Mouse (Mus musculus) limb, embryonic 13.5 days (tissue): ENCODE measurements around the gene Tmem151b. TPM values are rescaled to one million over a fixed set of nuclear protein-coding genes. Genes with fewer than 3 reads are reported as not detected.

Experiments
- ATAC-seq: fragments of 200-750 bp; cut with Nextera tagmentation; 2 replicates; pipeline ENCODE4 v1.8.0; 2017; ENCODE audit warnings: low read depth, moderate number of reproducible peaks, moderate TSS enrichment; ENCODE audit not compliant: low FRiP score
- H3K27ac ChIP-seq: fragments of 300-500 bp; sonication (generic); 2 replicates; pipeline ENCODE4 v1.5.1; 2015; ENCODE audit warnings: inconsistent platforms, mild to moderate bottlenecking, moderate library complexity
- H3K27me3 ChIP-seq: fragments of 300-500 bp; sonication (generic); 2 replicates; pipeline ENCODE4 v1.6.1; 2015; ENCODE audit warnings: mild to moderate bottlenecking, inconsistent platforms
- H3K36me3 ChIP-seq: fragments of 300-500 bp; sonication (generic); 2 replicates; pipeline ENCODE4 v1.6.1; 2015; ENCODE audit warnings: inconsistent platforms, mild to moderate bottlenecking, moderate library complexity
- H3K4me1 ChIP-seq: fragments of 300-500 bp; sonication (generic); 2 replicates; pipeline ENCODE4 v1.6.1; 2015; ENCODE audit warnings: inconsistent platforms
- H3K4me2 ChIP-seq: fragments of 300-500 bp; sonication (generic); replicated peaks from 2 replicates; pipeline ENCODE4 v1.6.1; 2015; ENCODE audit warnings: inconsistent platforms, mild to moderate bottlenecking, moderate library complexity
- H3K4me3 ChIP-seq: fragments of 300-500 bp; sonication (generic); 2 replicates; pipeline ENCODE4 v1.5.1; 2015; ENCODE audit warnings: moderate library complexity, mild to moderate bottlenecking, inconsistent platforms
- H3K9ac ChIP-seq: fragments of 300-500 bp; sonication (generic); 2 replicates; pipeline ENCODE4 v1.6.1; 2015; ENCODE audit warnings: mild to moderate bottlenecking, inconsistent platforms
- H3K9me3 ChIP-seq: fragments of 300-500 bp; sonication (generic); 2 replicates; pipeline ENCODE4 v1.6.1; 2016; ENCODE audit warnings: inconsistent platforms
- WGBS: fragments of 180-500 bp; shearing (Covaris S2); methylation state at CpG from one replicate; pipeline ENCODE4 v1.1.7; 2015; 5-methylcytosine and 5-hydroxymethylcytosine counted together
- polyA plus RNA-seq: library from polyadenylated mRNA; unstranded; fragments of >200 nt; fragmentation: Nextera tagmentation; extraction: Ambion mirVana; gene quantifications from 2 replicates; pipeline ENCODE4 v1.2.1, GENCODE M21; 2015

The Tmem151b gene
- polyA plus RNA-seq, 1 experiment from 2014 or later: 10.5 TPM

DNA sequence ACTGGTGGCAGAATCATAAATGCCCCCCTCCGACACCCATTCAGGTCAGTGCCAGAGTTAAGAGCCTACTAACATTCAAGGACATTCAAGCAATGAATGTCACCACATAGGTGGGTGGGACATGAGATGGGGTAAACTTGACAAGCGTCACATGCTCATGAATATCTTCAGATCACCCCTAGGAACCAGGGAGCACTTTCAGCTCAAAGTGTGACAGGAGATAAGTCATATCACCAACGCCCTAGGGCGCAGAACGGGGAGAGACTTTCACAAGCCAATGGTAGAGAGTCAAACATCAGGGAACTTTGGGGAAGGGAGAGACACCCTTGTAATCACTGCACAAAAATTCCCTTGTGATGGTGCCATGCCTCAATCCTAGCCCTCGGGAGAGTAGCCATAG is 32.7 kb upstream of the Tmem151b start:
- Histone ChIP-seq H3K4me3 (no peak overlapping the region), H3K27me3 (no peaks in the 10 kb centered on the region), H3K36me3 (peaks cover 11% of the 10 kb centered on the region), H3K9me3 (0 out of 2 replicates have a peak, but pooled peaks cover 3% of the 10 kb centered on the region), H3K9ac (no peak overlapping the region), H3K4me2 (no peak overlapping the region), H3K4me1 (peaks cover 35% of the 10 kb centered on the region), H3K27ac (no peak overlapping the region)
- no peak for ATAC-seq
- 90% methylated on average over 6 of the region's 6 CpGs for WGBS

DNA sequence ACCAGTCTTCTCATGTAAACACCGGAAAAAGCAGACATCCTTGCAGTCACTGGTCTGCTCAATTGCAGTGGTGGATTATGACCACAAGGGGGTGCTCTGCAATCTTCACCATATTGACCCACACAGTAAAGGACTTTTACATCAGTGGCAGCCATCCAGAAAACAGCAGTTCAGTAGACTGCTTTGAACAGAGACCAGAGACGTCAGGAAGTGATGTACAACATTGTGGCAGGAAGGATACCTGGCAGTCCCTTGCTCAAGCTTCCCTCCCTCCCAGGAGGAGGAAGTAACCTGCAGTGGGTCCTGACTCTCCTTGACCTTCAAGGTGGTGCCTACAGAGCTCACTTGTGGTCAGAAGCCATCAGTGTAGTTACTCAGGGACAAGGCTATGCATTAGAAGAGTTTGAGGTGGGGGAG is 32.1 kb upstream of the Tmem151b start:
- no peak overlapping the region for H3K9ac ChIP-seq
- H3K27me3 ChIP-seq: no peaks in the 10 kb centered on the region
- H3K27ac ChIP-seq: 0 out of 2 replicates have a peak overlapping the region, but pooled peaks have one; percentile 22
- peaks cover 35% of the 10 kb centered on the region for H3K4me1 ChIP-seq
- peaks cover 5% of the 10 kb centered on the region for H3K36me3 ChIP-seq
- WGBS: 12% methylated on average over 2 of the region's 2 CpGs
- peak; percentile 25; the same call in 1 of the 2 replicates for ATAC-seq
- no peak overlapping the region for H3K4me2 ChIP-seq
- 0 out of 2 replicates have a peak, but pooled peaks cover 3% of the 10 kb centered on the region for H3K9me3 ChIP-seq
- no peak overlapping the region for H3K4me3 ChIP-seq

DNA sequence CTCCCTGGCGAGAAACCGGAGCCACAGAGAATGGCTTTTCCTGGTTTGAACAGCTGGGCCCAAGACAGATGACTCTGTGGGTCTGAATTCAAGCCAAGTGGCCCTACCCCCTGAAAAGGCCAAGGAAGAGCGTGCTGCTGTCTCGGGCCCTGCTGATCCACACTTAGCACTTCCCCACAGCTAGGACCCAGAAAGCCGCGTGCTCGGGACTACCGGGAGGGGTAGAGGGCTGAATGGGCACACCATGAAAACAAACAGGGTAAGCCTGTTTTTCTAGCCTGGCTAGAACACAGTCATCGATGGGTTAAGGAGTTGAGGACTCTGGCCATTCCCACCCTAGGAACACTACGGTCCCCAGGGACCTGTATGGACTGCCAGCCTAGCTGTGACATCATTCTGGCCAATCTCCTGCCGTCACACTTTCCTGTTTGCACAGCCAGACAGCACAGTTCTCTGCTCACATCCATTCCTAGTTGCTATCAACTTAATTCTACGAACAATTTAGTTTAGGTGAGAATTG is 31.5 kb upstream of the Tmem151b start:
- Histone ChIP-seq H3K36me3 (no peaks in the 10 kb centered on the region), H3K4me1 (peaks cover 33% of the 10 kb centered on the region), H3K27me3 (no peaks in the 10 kb centered on the region), H3K27ac (peak overlapping the region; percentile 22; the same call in 1 of the 2 replicates), H3K9ac (no peak overlapping the region), H3K4me2 (no peak overlapping the region; the same call in 1 of the 2 replicates), H3K9me3 (no peaks in the 10 kb centered on the region), H3K4me3 (no peak overlapping the region)
- ATAC-seq: 0 out of 2 replicates have a peak, but pooled peaks have one; percentile 6
- WGBS: 39% methylated on average over 12 of the region's 12 CpGs

DNA sequence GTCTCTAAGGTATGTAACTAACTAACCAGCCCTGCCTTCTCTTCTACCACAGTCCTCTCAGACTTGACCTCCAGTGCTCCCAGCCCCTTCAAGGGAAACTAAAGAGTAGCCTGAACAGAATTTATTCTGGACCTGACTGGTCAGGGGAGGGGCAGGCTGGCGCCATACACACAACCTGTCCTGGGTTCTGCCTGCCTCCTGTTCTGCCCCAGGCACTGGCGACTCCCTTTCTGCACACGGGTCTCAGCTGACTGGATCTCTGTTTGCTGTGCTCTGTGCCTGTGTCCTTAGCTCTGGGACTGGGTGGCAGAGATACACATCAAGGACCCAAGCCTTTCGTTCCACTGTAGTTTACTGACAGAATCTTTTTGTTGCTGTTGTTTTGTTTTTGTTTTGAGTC is 30.1 kb upstream of the Tmem151b start:
- H3K27ac ChIP-seq: no peak overlapping the region
- no peak overlapping the region for H3K9ac ChIP-seq
- H3K9me3 ChIP-seq: no peaks in the 10 kb centered on the region
- H3K4me1 ChIP-seq: peaks cover 25% of the 10 kb centered on the region
- no peaks in the 10 kb centered on the region for H3K36me3 ChIP-seq
- WGBS: 78% methylated on average over 4 of the region's 4 CpGs
- no peak overlapping the region for H3K4me2 ChIP-seq
- no peaks in the 10 kb centered on the region for H3K27me3 ChIP-seq
- ATAC-seq: no peak
- no peak overlapping the region for H3K4me3 ChIP-seq

DNA sequence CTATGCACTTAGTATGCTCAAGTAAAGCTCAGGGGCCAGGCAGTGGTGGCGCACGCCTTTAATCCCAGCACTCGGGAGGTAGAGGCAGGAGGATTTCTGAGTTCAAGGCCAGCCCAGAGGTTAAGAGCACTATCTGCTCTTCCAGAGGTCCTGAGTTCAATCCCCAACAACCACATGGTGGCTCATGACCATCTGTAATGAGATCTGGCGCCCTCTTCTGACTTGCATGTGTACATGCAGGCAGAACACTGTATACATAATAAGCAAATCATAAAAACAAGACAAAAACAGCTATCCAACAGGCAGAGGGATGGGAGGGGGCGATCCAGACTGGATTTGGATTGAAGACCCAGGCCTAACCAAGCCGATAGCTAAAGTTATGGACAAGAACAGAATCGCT is 29.4 kb upstream of the Tmem151b start:
- H3K4me3 ChIP-seq: no peak overlapping the region
- no peak overlapping the region for H3K27ac ChIP-seq
- H3K4me2 ChIP-seq: no peak overlapping the region
- H3K9me3 ChIP-seq: no peaks in the 10 kb centered on the region
- 74% methylated on average over 7 of the region's 7 CpGs for WGBS
- H3K9ac ChIP-seq: no peak overlapping the region
- H3K36me3 ChIP-seq: no peaks in the 10 kb centered on the region
- no peaks in the 10 kb centered on the region for H3K27me3 ChIP-seq
- peaks cover 22% of the 10 kb centered on the region for H3K4me1 ChIP-seq
- no peak for ATAC-seq

DNA sequence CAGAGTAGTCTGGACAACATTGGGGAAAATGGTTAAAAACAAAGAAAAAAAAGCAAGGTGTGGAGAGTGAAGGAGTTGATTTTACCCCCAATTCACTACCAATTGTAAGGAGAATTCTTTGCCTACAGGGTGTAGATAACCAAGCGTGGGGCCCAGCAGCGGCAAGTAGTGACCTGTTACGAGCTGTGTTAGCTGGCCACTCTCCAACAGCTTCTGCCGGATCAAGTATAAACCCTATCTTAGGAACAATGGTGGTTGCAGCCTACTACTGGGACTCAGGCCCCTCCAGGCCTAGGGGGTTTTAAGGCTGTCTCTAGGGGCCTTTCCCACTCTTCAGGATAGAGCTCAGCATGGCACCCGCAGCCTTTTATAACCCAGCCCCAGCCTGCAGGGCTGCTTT is 28.8 kb upstream of the Tmem151b start:
- 56% methylated on average over 5 of the region's 5 CpGs for WGBS
- ATAC-seq: no peak
- H3K4me1 ChIP-seq: peaks cover 20% of the 10 kb centered on the region
- H3K27me3 ChIP-seq: no peaks in the 10 kb centered on the region
- no peak overlapping the region for H3K4me2 ChIP-seq
- no peaks in the 10 kb centered on the region for H3K9me3 ChIP-seq
- H3K4me3 ChIP-seq: no peak overlapping the region
- H3K9ac ChIP-seq: no peak overlapping the region
- no peaks in the 10 kb centered on the region for H3K36me3 ChIP-seq
- no peak overlapping the region for H3K27ac ChIP-seq

DNA sequence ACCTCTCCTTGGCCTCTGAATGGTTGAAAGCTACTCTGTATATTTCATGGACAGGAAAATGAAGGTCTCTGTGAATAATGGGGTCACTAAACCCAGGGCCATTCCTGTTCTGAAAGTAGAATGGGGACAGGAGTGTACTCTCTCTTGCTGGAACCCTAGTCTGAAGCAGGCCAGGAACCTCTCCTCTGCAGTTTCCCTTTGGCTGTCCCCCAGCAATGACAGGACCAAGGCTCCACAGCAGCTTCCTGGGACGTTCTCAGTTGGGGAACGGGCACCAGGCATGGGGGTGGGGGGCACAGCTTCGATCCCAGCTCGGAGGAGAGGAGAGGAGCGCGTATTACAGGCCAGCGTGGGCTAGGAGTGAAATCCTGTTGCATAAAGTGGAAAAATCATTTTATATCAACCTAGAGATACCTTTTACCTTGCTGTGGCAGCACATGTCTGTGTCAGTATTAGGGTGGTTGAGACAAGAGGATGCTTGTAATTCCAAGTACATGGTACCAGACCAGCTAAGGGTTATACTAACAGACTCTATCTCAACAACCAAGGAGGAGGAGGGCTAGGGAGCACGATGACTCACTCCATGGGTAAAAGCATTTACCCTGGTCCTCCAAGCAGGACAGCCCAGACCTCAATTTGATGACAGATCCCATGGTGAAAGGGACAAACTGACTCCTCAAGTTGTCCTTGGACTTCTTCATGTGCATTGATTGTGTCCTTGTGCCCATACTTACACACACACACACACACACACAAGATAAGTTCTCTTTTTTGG is 25.8 kb upstream of the Tmem151b start:
- Histone ChIP-seq H3K9me3 (no peaks in the 10 kb centered on the region), H3K36me3 (peaks cover 15% of the 10 kb centered on the region), H3K4me1 (peaks cover 29% of the 10 kb centered on the region), H3K4me2 (peak overlapping the region; percentile 82; the same call in 1 of the 2 replicates), H3K9ac (no peak overlapping the region), H3K27me3 (no peaks in the 10 kb centered on the region), H3K27ac (no peak overlapping the region), H3K4me3 (no peak overlapping the region)
- 95% methylated on average over 8 of the region's 8 CpGs for WGBS
- no peak for ATAC-seq

DNA sequence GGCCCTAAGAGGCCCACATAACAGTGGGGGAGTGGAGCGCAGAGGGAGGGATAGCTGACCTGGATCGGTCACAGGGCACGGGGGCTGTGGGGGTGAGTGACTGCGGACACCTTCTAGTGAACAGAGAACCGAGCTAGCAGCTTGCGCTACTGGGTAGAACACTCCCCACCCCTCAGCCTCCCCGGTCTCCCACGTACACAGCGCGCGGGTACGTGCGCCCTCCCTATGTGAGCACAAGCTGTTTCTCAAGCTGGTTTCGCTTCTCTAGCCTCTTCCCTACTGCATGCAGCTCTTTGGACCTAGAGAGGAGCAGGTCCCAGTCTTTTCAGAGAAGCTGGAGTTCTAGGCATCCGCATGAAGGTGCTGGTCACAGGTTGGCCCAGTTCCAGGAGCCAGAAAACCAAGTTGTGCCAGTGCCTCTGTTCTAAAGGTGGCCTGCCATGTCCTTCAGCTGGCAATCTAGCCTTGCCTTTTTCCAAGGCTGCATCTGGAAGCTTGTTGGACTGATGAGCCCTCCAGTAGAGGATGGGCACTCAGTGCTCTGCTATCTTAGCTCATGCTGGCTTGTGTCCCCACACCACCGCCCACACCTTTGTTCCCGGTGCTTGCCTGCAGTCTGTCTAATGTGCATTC is 24.8 kb upstream of the Tmem151b start:
- Histone ChIP-seq H3K4me2 (peak overlapping the region; percentile 82), H3K27ac (peak overlapping the region; percentile 98), H3K4me3 (peak overlapping the region; percentile 100), H3K4me1 (peaks cover 34% of the 10 kb centered on the region), H3K36me3 (peaks cover 25% of the 10 kb centered on the region), H3K27me3 (no peaks in the 10 kb centered on the region), H3K9ac (peak overlapping the region; percentile 88), H3K9me3 (no peaks in the 10 kb centered on the region)
- 4% methylated on average over 17 of the region's 17 CpGs for WGBS
- ATAC-seq: peak; percentile 35

DNA sequence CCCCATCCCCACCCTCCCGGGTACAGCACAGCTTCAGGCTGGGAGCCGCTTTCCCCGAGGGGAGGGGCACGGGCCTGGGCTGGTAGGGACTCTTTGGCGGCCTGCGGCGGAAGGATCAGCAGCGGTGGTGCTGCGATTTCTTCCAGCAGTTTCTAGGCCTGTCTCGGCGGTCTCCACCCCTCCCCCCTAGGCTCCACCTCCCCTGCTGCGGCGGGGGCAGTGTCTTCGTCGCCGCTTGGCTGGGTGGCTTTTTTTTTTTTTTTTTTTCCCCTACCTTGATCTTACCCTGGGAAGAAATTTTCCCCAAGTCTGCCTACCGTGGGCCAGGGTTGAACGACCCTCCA is 24.3 kb upstream of the Tmem151b start:
- peak overlapping the region; percentile 88 for H3K9ac ChIP-seq
- peak overlapping the region; percentile 100 for H3K4me3 ChIP-seq
- no peaks in the 10 kb centered on the region for H3K9me3 ChIP-seq
- peak; percentile 63 for ATAC-seq
- peak overlapping the region; percentile 82 for H3K4me2 ChIP-seq
- 0% methylated on average over 18 of the region's 18 CpGs for WGBS
- H3K4me1 ChIP-seq: peaks cover 34% of the 10 kb centered on the region
- peak overlapping the region; percentile 98 for H3K27ac ChIP-seq
- H3K27me3 ChIP-seq: no peaks in the 10 kb centered on the region
- peaks cover 30% of the 10 kb centered on the region for H3K36me3 ChIP-seq

DNA sequence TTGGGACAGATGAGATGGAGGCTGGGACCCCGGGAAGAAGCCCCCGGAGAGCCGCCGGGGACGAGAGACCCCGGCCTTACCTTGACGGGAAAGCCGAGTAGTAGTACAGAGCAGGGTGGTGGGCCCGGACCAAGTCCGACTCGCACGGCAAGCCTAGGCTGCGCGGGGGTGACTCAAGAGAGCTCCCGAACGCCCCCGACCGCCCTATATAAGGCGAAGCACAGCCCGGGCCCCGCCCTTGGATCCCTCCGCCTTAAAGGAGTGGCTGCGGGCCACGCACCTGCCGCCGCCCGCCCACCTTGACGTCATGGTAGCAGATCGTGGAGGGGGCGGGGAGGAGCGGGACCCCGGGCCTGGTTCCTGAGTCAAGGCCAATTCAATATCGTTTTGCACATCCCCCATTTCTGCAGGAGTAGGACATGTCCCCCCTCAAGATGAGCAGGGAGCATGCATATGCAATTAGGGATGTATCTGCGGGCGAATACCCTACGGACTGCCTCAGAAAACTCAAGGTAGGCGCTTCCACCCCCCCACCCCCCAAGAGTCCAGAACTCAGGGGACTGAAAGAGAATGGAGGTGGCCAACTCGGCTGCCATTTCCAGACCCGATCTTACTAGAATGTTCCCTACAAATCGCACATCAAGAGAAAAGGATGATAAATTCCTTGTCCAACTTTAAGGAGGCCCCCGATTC is 23.8 kb upstream of the Tmem151b start, which contains the start of gene Hsp90ab1:
Gene Hsp90ab1, minus strand, starts transcription at position 185 of the 693 bp plus-strand sequence.
- H3K9me3 ChIP-seq: no peaks in the 10 kb centered on the region
- peaks cover 34% of the 10 kb centered on the region for H3K4me1 ChIP-seq
- peak; percentile 80 for ATAC-seq
- peak within 1 kb of the TSS; percentile 82 for H3K4me2 ChIP-seq
- H3K27me3 ChIP-seq: no peaks in the 10 kb centered on the region
- H3K27ac ChIP-seq: peak within 1 kb of the TSS; percentile 98
- H3K36me3 ChIP-seq: peaks cover 35% of the 10 kb centered on the region
- peak within 1 kb of the TSS; percentile 100 for H3K4me3 ChIP-seq
- under 1% methylated on average over 41 of the region's 41 CpGs for WGBS
- H3K9ac ChIP-seq: peak within 1 kb of the TSS; percentile 99

DNA sequence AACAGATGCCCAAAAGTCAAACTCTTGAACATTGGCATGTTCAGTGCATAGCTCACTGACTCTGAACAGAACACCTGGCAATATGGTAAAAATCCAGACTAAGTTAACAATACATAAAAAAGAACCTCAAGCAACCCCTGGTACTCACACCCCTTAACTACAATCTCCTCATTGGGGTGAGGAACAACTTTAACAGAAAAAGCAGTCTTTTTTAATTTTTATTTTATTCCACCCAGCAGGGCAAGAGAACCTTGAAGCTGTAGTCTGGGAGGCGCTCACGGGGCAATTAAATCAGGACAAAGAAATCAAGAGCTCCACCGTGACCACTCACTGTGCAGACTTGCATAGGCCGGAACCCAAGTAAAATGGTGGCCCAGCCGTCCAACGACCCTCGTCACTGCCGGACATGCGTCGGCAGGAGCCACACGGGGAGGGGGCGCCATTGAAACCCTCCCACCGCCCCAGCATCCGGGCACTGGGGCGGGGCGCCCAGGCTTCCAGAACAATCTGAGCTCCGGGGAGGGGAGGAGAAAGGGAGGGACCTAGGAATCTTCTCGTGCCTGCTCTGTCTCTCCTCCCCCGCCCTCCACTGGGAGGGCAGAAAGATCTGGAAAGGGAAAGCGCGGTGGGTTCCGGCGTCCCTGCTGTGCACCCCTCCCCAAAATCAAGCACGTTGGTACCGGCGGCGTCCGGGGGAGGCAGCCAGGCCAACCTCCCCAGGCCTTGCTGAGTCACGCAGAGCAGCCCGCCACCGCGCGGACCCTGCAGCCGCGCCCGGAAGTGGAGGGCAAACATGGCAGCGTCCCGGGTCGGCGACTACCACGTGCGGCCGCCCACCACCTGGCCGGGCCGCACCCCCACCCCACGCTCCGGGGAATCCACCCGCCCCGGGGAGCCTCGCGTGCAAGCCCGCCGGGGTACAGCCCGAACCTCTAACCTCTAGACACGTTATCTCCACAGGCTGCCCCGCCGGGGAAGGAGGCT is 22.9 kb upstream of the Tmem151b start:
- no peaks in the 10 kb centered on the region for H3K9me3 ChIP-seq
- H3K4me3 ChIP-seq: peak overlapping the region; percentile 100
- peaks cover 44% of the 10 kb centered on the region for H3K36me3 ChIP-seq
- H3K9ac ChIP-seq: peak overlapping the region; percentile 99
- no peaks in the 10 kb centered on the region for H3K27me3 ChIP-seq
- H3K4me1 ChIP-seq: peaks cover 38% of the 10 kb centered on the region
- peak overlapping the region; percentile 82 for H3K4me2 ChIP-seq
- ATAC-seq: peak; percentile 44
- H3K27ac ChIP-seq: peak overlapping the region; percentile 96
- under 1% methylated on average over 53 of the region's 57 CpGs for WGBS
